8 mouse cellular contexts compared by ENCODE assay signal in genomic region chrX:68678815-68679486, GRCm38 (mm10). TPM values are rescaled to one million over a fixed set of nuclear protein-coding genes. Genes with fewer than 3 reads are reported as not detected.
DNase-seq lines count a peak whose midpoint lies in the region; ATAC-seq and TF ChIP-seq lines count a peak whose summit lies in the region.

No protein-coding gene starts in this region.

- peak overlapping the region; percentile 90 for H3K27ac ChIP-seq in embryonic facial prominence, embryonic 14.5 days (replicated peaks; ENCODE audit: low read depth, low read length)
- peak overlapping the region; percentile 93 for H3K27ac ChIP-seq in hindbrain, embryonic 12.5 days
- peak overlapping the region; percentile 67 for H3K27ac ChIP-seq in liver, adult 2 months (replicated peaks; ENCODE audit: insufficient read depth, low read depth, low read length)

- no peaks in the 10 kb centered on the region for H3K79me2 ChIP-seq in liver, adult 2 months (ENCODE audit: control insufficient read depth, insufficient read depth, low read length)
- peaks cover 47% of the 10 kb centered on the region for H3K79me2 ChIP-seq in myocyte (ENCODE audit: control insufficient read depth, insufficient read depth)

- peak overlapping the region; percentile 66 for H3K4me3 ChIP-seq in embryonic facial prominence, embryonic 14.5 days (ENCODE audit: low read depth, low read length)
- peak overlapping the region; percentile 63 for H3K4me3 ChIP-seq in hindbrain, embryonic 12.5 days
- H3K4me3 ChIP-seq in liver, adult 2 months (ENCODE audit: insufficient read depth, low read depth, low read length): peak overlapping the region; percentile 99
- peak overlapping the region; percentile 42 for H3K4me3 ChIP-seq in myocyte

- peak overlapping the region; percentile 52 for H3K4me2 ChIP-seq in embryonic facial prominence, embryonic 14.5 days (ENCODE audit: low read depth, low read length)
- peak overlapping the region; percentile 47 for H3K4me2 ChIP-seq in hindbrain, embryonic 12.5 days (replicated peaks)
- H3K4me2 ChIP-seq in myocyte (ENCODE audit: low read depth): peak overlapping the region; percentile 59

- H3ac ChIP-seq in myocyte (ENCODE audit: control insufficient read depth, insufficient read length): peak overlapping the region; percentile 56

- H3K9me3 ChIP-seq in embryonic facial prominence, embryonic 14.5 days (ENCODE audit: control insufficient read depth, low read length): no peaks in the 10 kb centered on the region
- no peaks in the 10 kb centered on the region for H3K9me3 ChIP-seq in hindbrain, embryonic 12.5 days (replicated peaks)

- peak; percentile 41 to 60 for DNase-seq in spleen, postnatal 10 days (ENCODE audit: low spot score in 2 of 2)
- DNase-seq in spleen, adult 12 weeks (ENCODE audit: low spot score): no peak
- DNase-seq in embryonic facial prominence, embryonic 14.5 days (ENCODE audit: low spot score): peak; percentile 15
- DNase-seq in liver, adult 2 months (ENCODE audit: extremely low read depth, low read depth, low spot score): peak; percentile 7
- no peak for DNase-seq in layer of hippocampus, adult 9-10 months (ENCODE audit: low spot score)

- H3K4me1 ChIP-seq in embryonic facial prominence, embryonic 14.5 days (ENCODE audit: control insufficient read depth, insufficient read depth, low read length): no peaks in the 10 kb centered on the region
- no peaks in the 10 kb centered on the region for H3K4me1 ChIP-seq in hindbrain, embryonic 12.5 days
- H3K4me1 ChIP-seq in liver, adult 2 months (ENCODE audit: control insufficient read depth, insufficient read depth, low read length): no peaks in the 10 kb centered on the region

- no peaks in the 10 kb centered on the region for H3K36me3 ChIP-seq in embryonic facial prominence, embryonic 14.5 days (ENCODE audit: control insufficient read depth, insufficient read depth, low read length)
- H3K36me3 ChIP-seq in hindbrain, embryonic 12.5 days: no peaks in the 10 kb centered on the region
- no peaks in the 10 kb centered on the region for H3K36me3 ChIP-seq in liver, adult 2 months (ENCODE audit: control insufficient read depth, insufficient read depth, low read length)
- H3K36me3 ChIP-seq in myocyte (ENCODE audit: control insufficient read depth, insufficient read depth): no peaks in the 10 kb centered on the region

- peak; percentile 25 for ATAC-seq in activated CD4-positive, CD25-positive, alpha-beta regulatory T cell, adult 4 months
- peak; percentile 64 for ATAC-seq in embryonic facial prominence, embryonic 14.5 days (ENCODE audit: low read depth)
- peak; percentile 85 for ATAC-seq in hindbrain, embryonic 12.5 days (ENCODE audit: low FRiP score)

- no peaks in the 10 kb centered on the region for H3K27me3 ChIP-seq in embryonic facial prominence, embryonic 14.5 days (replicated peaks; ENCODE audit: control insufficient read depth, insufficient read depth, low read length)
- H3K27me3 ChIP-seq in hindbrain, embryonic 12.5 days: no peaks in the 10 kb centered on the region
- H3K27me3 ChIP-seq in liver, adult 2 months (ENCODE audit: control insufficient read depth, insufficient read depth, low read length): no peaks in the 10 kb centered on the region
- no peaks in the 10 kb centered on the region for H3K27me3 ChIP-seq in myocyte (ENCODE audit: control insufficient read depth, insufficient read depth, insufficient read length)

- no peak for TF ChIP-seq CTCF in liver, adult 2 months (IDR thresholded peaks at IDR 0.05; ENCODE audit: low read depth, low read length)

- 27% methylated on average over 32 of the region's 67 CpGs for WGBS in embryonic facial prominence, embryonic 14.5 days
- 16% methylated on average over 49 of the region's 67 CpGs for WGBS in hindbrain, embryonic 12.5 days
- WGBS in liver, adult 2 months: under 1% methylated on average over 44 of the region's 67 CpGs

- TF ChIP-seq POLR2A in liver, adult 2 months (IDR thresholded peaks at IDR 0.05; ENCODE audit: extremely low read depth, insufficient read depth, low read length): no peak
- TF ChIP-seq POLR2A in myocyte (IDR thresholded peaks at IDR 0.05; ENCODE audit: insufficient read length, low read depth): no peak

- H3K9ac ChIP-seq in embryonic facial prominence, embryonic 14.5 days (ENCODE audit: low read depth, low read length): peak overlapping the region; percentile 84
- peak overlapping the region; percentile 79 for H3K9ac ChIP-seq in hindbrain, embryonic 12.5 days
- H3K9ac ChIP-seq in liver, adult 2 months (ENCODE audit: low read depth, low read length): peak overlapping the region; percentile 77

TF ChIP-seq in myocyte, 11 proteins besides CTCF, POLR2A, EP300 and RAD21:
- TF ChIP-seq SRF (IDR thresholded peaks at IDR 0.05; ENCODE audit: control insufficient read depth, insufficient read length, low read depth) (no peak), REST (IDR thresholded peaks at IDR 0.05; ENCODE audit: insufficient read depth, insufficient read length) (no peak), CEBPB (IDR thresholded peaks at IDR 0.05; ENCODE audit: insufficient read depth, poor library complexity, severe bottlenecking) (no peak), USF1 (IDR thresholded peaks at IDR 0.05; ENCODE audit: low read depth) (no peak), POLR2AphosphoS2 (IDR thresholded peaks at IDR 0.05; ENCODE audit: insufficient read length, low read depth) (no peak), MYOG (IDR thresholded peaks at IDR 0.05; ENCODE audit: control insufficient read depth in 1 of 3, insufficient read depth in 1 of 3, insufficient read length in 2 of 3, low read depth in 2 of 3) (no peak), TCF12 (IDR thresholded peaks at IDR 0.05; ENCODE audit: insufficient read depth, poor library complexity, severe bottlenecking) (no peak), TCF3 (IDR thresholded peaks at IDR 0.05; ENCODE audit: insufficient read length, low read depth) (no peak), MYOD1 (IDR thresholded peaks at IDR 0.05; ENCODE audit: control insufficient read depth in 1 of 3, insufficient read length in 2 of 3, low read depth in 2 of 3) (no peak), E2F4 (IDR thresholded peaks at IDR 0.05; ENCODE audit: insufficient read depth) (no peak), MAX (IDR thresholded peaks at IDR 0.05; ENCODE audit: low read depth) (no peak)

RNA-seq across cellular contexts. Expression of gene Fmr1, which starts 0.6 kb away (rescaled TPM):
- 10 to 100 TPM; 20.3 to 22.5 TPM for polyA plus RNA-seq in activated CD4-positive, CD25-positive, alpha-beta regulatory T cell, adult 4 months (2017; shearing (Covaris generic))
- polyA plus RNA-seq in embryonic facial prominence, embryonic 14.5 days (2014; fragmentation: Nextera tagmentation; extraction: Ambion mirVana): 53.2 and 61.2 TPM in 2 replicates
- 76.0 and 82.6 TPM in 2 replicates for polyA plus RNA-seq in hindbrain, embryonic 12.5 days (2016; fragmentation: Nextera tagmentation; extraction: Ambion mirVana)
- 19.9 and 21.1 TPM in 2 replicates for total RNA-seq in liver, adult 2 months (2014; rRNA removed)
- 3.2 and 3.7 TPM in 2 replicates for polyA plus RNA-seq in liver, adult 2 months (2012; rRNA removed)
- 7.9 TPM for polyA plus RNA-seq in myocyte (2012; fragmentation: generic; extraction: Trizol)

Comparison
In these comparisons a context has a peak if more than half of its experiments do, and no peak if none do; other contexts are left out.
1. DNase-seq: peak in spleen, postnatal 10 days (2 of 2), embryonic facial prominence, embryonic 14.5 days (single experiment) and liver, adult 2 months (single experiment); none in spleen, adult 12 weeks (single experiment) and layer of hippocampus, adult 9-10 months (single experiment).
2. ATAC-seq: peak in every context shown above with its lines; median percentile 85 in hindbrain, embryonic 12.5 days; 64 in embryonic facial prominence, embryonic 14.5 days; 25 in activated CD4-positive, CD25-positive, alpha-beta regulatory T cell, adult 4 months.
3. H3K4me3 ChIP-seq: peak in every context shown above with its lines; median percentile 99 in liver, adult 2 months; 66 in embryonic facial prominence, embryonic 14.5 days; 63 in hindbrain, embryonic 12.5 days; 42 in myocyte.
4. Peak in every context shown above with its lines, with median percentiles within 50 percentile points of each other: H3K27ac ChIP-seq, H3K4me2 ChIP-seq and H3K9ac ChIP-seq.